Mouse (Mus musculus) heart, embryonic 11.5 days (tissue): Measurements from ENCODE around the gene Rnf168. TPM values are rescaled to one million over a fixed set of nuclear protein-coding genes. Genes with fewer than 3 reads are reported as not detected.
A peak's percentile ranks its signal among the peaks of the same experiment; 100 is the strongest.

ENCODE experiments used
- ATAC-seq: fragments of 200-750 bp; cut with Nextera tagmentation; replicated peaks from 2 replicates; pipeline ENCODE4 v1.8.0; 2017; ENCODE audit warnings: moderate library complexity; ENCODE audit not compliant: insufficient number of reproducible peaks, low FRiP score, low TSS enrichment
- H3K27ac ChIP-seq: fragments of 300-500 bp; sonication (generic); 2 replicates; pipeline ENCODE4 v1.5.1; 2014; ENCODE audit warnings: mild to moderate bottlenecking, low read depth, low read length
- H3K27me3 ChIP-seq: fragments of 300-500 bp; sonication (generic); 2 replicates; pipeline ENCODE4 v1.6.1; 2014; ENCODE audit warnings: mild to moderate bottlenecking, low read length, mixed read lengths; ENCODE audit not compliant: control insufficient read depth, insufficient read depth
- H3K36me3 ChIP-seq: fragments of 300-500 bp; sonication (generic); 2 replicates; pipeline ENCODE4 v1.6.1; 2014; ENCODE audit warnings: mild to moderate bottlenecking, low read length, moderate library complexity, mixed read lengths; ENCODE audit not compliant: control insufficient read depth, insufficient read depth
- H3K4me1 ChIP-seq: fragments of 300-500 bp; sonication (generic); 2 replicates; pipeline ENCODE4 v1.6.1; 2014; ENCODE audit warnings: low read length; ENCODE audit not compliant: control insufficient read depth, insufficient read depth
- H3K4me2 ChIP-seq: fragments of 300-500 bp; sonication (generic); 2 replicates; pipeline ENCODE4 v1.6.1; 2014; ENCODE audit warnings: mild to moderate bottlenecking, moderate library complexity
- H3K4me3 ChIP-seq: fragments of 300-500 bp; sonication (generic); 2 replicates; pipeline ENCODE4 v1.5.1; 2014; ENCODE audit warnings: low read depth, low read length
- H3K9ac ChIP-seq: fragments of 300-500 bp; sonication (generic); 2 replicates; pipeline ENCODE4 v1.6.1; 2014; ENCODE audit warnings: mild to moderate bottlenecking, low read depth, low read length, moderate library complexity
- H3K9me3 ChIP-seq: fragments of 300-500 bp; sonication (generic); replicated peaks from 2 replicates; pipeline ENCODE4 v1.6.1; 2016; ENCODE audit warnings: low read length; ENCODE audit not compliant: control insufficient read depth
- WGBS: fragments of 180-500 bp; shearing (Covaris S2); extraction: QIAGEN DNeasy Blood & Tissue Kit; methylation state at CpG from one replicate; pipeline ENCODE4 v1.1.7; 2014; ENCODE audit not compliant: insufficient replicate concordance; 5-methylcytosine and 5-hydroxymethylcytosine counted together
- polyA plus RNA-seq: library from polyadenylated mRNA; unstranded; fragments of >200 nt; fragmentation: Nextera tagmentation; extraction: Ambion mirVana; gene quantifications from 2 replicates; pipeline ENCODE4 v1.2.1, GENCODE M21; 2014

Rnf168 gene
- polyA plus RNA-seq, 1 experiment from 2014 or later: 18.7 TPM

DNA sequence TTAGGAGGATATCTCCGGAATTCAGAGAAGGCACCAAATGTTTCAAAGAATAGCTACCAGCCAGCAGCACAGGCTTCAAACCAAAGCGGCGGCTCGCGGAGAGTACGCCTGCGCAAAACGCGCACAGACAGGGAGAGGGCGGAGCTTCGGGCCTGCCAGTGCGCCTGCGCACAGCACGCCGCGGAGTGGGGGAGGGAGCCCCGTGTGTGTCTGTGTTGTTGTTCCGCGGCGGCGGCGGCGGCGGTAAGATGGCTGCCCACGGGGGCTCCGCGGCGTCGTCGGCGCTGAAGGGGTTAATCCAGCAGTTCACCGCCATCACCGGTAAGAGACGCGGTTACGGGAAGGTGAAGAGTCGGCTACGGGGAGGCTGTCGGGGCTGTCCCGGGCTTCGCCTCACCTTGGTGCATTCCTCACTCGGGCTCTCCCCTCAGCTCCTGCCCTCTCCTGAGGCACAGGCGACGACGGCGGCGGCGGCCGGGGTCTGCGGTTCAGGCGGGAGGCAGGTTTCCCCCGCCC, 54.8 kb downstream of the Rnf168 start, which contains the start of gene Ubxn7:
Gene Ubxn7, plus strand, starts transcription at position 218 of the 516 bp plus-strand sequence.
- 1% methylated on average over 44 of the region's 52 CpGs for WGBS
- H3K27me3 ChIP-seq: no peaks in the 10 kb centered on the region
- H3K4me1 ChIP-seq: peaks cover 10% of the 10 kb centered on the region; the same call in 1 of the 2 replicates
- H3K4me2 ChIP-seq: peak within 1 kb of the TSS; percentile 65
- ATAC-seq: peak; percentile 92
- H3K9me3 ChIP-seq: no peaks in the 10 kb centered on the region
- H3K36me3 ChIP-seq: no peaks in the 10 kb centered on the region
- H3K4me3 ChIP-seq: peak within 1 kb of the TSS; percentile 82
- peak within 1 kb of the TSS; percentile 97 for H3K9ac ChIP-seq
- H3K27ac ChIP-seq: peak within 1 kb of the TSS; percentile 94

DNA sequence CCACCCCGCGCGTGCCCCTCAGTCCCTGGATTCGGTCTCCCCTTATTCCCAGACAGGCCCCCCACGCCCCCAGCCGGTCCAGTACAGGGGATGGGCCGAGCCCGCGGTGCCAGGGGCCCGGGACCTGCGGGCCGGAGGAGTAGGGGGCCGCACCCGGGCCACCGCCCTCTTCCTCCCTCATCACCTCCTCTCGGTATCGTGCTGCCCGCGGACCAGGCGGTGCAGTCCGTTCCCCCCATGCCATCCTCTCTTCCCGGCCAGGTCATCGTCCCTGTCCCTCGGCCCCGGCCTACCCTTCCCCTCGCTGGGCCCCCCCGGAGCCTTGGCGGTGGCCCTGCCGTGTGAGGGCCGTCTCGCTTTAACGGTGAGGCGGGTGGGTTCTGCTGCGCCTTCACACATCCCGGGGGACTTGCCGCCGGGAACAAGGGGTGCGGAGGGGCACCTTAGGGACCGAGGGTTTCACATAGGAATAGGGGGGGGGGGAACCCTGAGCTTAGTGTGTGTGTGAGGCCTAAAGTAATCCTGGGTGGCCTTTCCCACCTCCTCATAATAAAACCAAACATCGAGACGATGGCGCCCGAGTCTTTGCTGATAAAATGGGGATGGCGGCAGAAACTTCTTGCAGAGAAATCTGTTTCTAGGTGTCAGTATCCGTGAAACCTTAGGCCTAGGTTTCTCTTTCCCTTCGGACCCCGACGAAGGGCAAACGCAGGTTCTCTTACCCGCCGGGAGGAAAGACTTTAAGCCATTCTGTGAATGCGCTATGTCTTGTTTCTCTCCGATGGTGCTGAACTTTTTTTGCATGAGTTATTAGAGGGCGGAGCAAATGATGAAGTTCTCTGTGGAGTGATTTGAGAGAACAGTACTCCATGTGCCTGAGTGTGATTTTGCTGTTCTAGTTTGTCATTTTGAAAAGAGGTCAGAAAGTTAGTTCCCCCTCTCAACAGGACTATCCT, 55.6 kb downstream of the Rnf168 start:
- peak overlapping the region; percentile 97 for H3K9ac ChIP-seq
- H3K27ac ChIP-seq: peak overlapping the region; percentile 94
- H3K9me3 ChIP-seq: no peaks in the 10 kb centered on the region
- H3K36me3 ChIP-seq: no peaks in the 10 kb centered on the region
- WGBS: under 1% methylated on average over 44 of the region's 54 CpGs
- peak overlapping the region; percentile 82 for H3K4me3 ChIP-seq
- peak; percentile 70 for ATAC-seq
- H3K4me2 ChIP-seq: peak overlapping the region; percentile 65
- H3K27me3 ChIP-seq: no peaks in the 10 kb centered on the region
- peaks cover 10% of the 10 kb centered on the region; the same call in 1 of the 2 replicates for H3K4me1 ChIP-seq

DNA sequence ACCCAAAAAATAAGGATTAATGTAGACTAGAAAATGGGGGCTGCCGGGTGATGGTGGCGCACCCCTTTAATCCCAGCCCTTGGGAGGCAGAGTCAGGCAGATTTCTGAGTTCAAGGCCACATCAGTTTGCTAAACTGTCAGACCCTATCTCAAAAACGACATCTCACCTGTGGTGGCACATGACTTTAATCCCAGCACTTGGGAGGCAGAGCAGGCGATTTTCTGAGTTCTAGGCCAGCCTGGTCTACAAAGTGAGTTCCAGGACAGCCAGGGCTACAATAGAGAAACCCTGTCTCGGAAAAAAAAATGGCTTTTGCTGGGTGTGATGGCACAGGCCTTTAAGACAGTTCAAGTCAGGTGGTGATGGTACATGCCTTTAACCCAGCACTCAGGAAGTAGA, 57.9 kb downstream of the Rnf168 start:
- Histone ChIP-seq H3K27ac (no peak overlapping the region), H3K9ac (no peak overlapping the region), H3K9me3 (no peaks in the 10 kb centered on the region), H3K4me3 (no peak overlapping the region), H3K36me3 (no peaks in the 10 kb centered on the region), H3K4me2 (no peak overlapping the region), H3K4me1 (peaks cover 10% of the 10 kb centered on the region), H3K27me3 (no peaks in the 10 kb centered on the region)
- 89% methylated on average over 5 of the region's 5 CpGs for WGBS
- ATAC-seq: no peak

DNA sequence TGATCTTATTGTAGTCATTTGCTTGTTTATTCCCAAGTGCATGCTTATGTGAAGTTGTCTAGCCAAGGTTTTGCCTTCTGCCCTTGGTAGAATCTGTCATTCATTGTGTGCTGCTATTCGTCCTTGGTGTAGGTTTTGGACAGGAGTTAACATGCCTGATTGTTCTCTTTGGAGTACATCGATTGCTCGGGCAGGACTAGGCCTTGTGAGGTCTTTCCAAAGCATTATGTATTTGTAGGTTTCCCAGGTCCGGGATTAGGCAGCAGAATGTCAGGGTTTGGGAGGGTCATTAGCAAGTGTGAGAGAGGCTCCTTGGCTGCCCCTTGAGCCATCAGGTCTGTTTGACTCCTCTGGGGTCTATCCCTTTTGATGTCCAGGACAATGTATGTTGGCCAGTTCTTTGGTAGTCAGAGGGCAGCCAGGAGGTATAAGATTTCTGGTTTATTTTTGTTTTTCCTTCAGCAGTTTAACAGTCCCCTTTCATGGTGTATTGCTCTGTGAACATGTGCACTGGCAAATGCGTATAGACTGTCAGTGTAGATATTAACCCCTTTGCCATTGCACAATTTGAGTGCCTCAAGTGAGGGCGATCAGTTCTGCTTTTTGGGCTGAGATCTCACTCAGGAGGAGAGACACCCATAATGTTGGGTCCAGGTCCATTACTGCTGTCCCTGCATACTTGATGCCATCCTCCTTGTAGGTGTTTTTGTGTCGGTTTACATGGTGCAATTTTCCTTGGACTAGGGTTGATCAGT, 58.9 kb downstream of the Rnf168 start:
- H3K27me3 ChIP-seq: no peaks in the 10 kb centered on the region
- no peak overlapping the region for H3K9ac ChIP-seq
- peaks cover 17% of the 10 kb centered on the region for H3K4me1 ChIP-seq
- no peaks in the 10 kb centered on the region for H3K9me3 ChIP-seq
- 69% methylated on average over 7 of the region's 7 CpGs for WGBS
- no peak overlapping the region for H3K27ac ChIP-seq
- no peaks in the 10 kb centered on the region for H3K36me3 ChIP-seq
- ATAC-seq: no peak
- H3K4me2 ChIP-seq: no peak overlapping the region
- H3K4me3 ChIP-seq: no peak overlapping the region

DNA sequence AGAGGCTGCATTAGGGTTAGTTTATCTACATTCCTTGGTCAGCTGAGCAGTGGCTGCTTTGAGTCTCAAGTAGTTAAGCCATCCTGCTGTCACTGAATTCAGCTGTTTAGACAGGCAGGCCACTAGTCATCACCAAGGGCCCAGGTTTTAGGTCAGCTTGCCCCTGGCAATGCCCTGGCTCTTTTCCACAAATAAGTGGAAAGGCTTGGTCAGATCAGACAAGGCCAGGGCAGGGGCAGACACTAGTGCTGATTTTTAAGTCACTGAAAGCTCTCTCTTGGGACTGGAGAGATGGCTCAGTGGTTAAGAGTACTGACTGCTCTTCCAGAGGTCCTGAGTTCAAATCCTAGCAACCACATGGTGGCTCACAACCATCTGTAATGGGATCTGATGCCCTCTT, 59.7 kb downstream of the Rnf168 start:
- Histone ChIP-seq H3K9me3 (no peaks in the 10 kb centered on the region), H3K9ac (no peak overlapping the region), H3K4me1 (peaks cover 17% of the 10 kb centered on the region)

DNA sequence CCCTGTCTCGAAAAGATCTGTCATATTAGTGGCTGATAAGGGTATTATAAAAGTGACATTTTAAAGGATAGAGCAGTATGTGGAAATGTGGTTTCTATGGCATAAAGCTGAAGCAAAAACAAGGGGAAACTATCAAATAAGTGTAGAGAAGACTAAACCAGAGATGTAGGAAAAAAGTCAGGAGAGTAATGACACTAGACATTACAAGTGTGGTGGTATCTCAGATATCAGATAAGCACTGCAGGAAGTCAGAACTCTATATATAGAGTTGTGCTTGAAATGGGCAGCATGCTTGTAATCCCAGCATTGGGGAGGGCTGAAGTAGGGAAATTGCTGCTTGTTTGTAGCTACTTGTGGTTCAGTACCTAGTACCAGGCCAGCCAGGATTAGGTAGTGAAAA, 63.2 kb downstream of the Rnf168 start:
- no peak for ATAC-seq
- Histone ChIP-seq H3K4me3 (no peak overlapping the region), H3K4me2 (no peak overlapping the region), H3K27ac (no peak overlapping the region; the same call in 1 of the 2 replicates), H3K9ac (no peak overlapping the region), H3K27me3 (no peaks in the 10 kb centered on the region), H3K4me1 (peaks cover 20% of the 10 kb centered on the region), H3K36me3 (no peaks in the 10 kb centered on the region), H3K9me3 (no peaks in the 10 kb centered on the region)
- 71% methylated on average over 1 of the region's 1 CpGs for WGBS

More for the DNA sequence above, 59.7 kb downstream of the Rnf168 start:
- no peak overlapping the region for H3K4me3 ChIP-seq
- H3K27ac ChIP-seq: no peak overlapping the region
- H3K4me2 ChIP-seq: no peak overlapping the region
- H3K27me3 ChIP-seq: no peaks in the 10 kb centered on the region
- ATAC-seq: no peak
- no peaks in the 10 kb centered on the region for H3K36me3 ChIP-seq

DNA sequence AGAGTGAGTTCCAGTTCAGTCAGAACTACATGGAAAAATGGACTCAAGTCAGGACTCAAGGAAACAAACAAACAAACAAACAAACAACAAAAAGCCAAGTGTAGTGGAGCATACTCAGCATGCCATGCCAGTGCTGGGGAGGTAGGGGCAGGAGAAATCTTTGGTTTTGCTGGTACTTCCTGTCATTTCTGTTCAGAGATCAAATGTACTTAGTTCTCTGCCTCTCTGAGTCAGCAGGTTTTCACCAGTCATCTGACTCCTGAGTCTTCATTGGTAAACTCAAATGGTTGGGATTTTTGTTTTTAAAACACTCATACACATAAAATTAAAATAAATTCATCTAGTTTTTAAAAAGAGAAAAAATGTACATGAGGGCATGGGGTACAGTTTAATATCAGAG, 68.3 kb downstream of the Rnf168 start:
- Histone ChIP-seq H3K9me3 (no peaks in the 10 kb centered on the region), H3K27me3 (no peaks in the 10 kb centered on the region), H3K4me3 (no peak overlapping the region), H3K36me3 (no peaks in the 10 kb centered on the region), H3K27ac (no peak overlapping the region), H3K4me1 (peaks cover 11% of the 10 kb centered on the region), H3K4me2 (no peak overlapping the region), H3K9ac (no peak overlapping the region)
- no peak for ATAC-seq

DNA sequence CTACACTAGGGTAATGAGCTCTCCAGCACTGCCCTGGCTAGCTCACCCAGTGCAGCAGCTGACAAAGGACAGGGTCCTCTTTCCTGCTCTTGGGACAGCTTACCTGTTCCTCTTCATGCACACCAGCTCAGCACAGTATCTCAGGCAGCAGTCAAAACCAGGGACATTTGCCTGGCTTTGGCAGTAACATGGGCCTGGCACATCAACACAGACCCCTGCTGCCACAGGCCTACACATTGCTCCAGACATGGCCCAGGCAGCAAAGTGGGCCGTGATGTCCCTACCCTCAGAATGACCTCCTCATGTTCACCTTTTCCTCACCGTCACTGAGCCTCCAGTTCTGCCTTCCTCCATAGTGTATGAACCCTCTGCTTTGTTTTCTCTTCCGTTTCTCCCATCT, 73.5 kb downstream of the Rnf168 start:
- H3K9ac ChIP-seq: no peak overlapping the region
- H3K4me1 ChIP-seq: 0 out of 2 replicates have a peak, but pooled peaks cover 2% of the 10 kb centered on the region
- peaks cover 8% of the 10 kb centered on the region for H3K36me3 ChIP-seq
- H3K4me3 ChIP-seq: no peak overlapping the region
- no peak overlapping the region for H3K4me2 ChIP-seq
- 77% methylated on average over 3 of the region's 3 CpGs for WGBS
- no peak for ATAC-seq
- no peaks in the 10 kb centered on the region for H3K27me3 ChIP-seq
- no peak overlapping the region for H3K27ac ChIP-seq
- no peaks in the 10 kb centered on the region for H3K9me3 ChIP-seq
